25 mouse cellular contexts compared by ENCODE assay signal in genomic region chr16:57740169-57740568, GRCm38 (mm10). TPM values are rescaled to one million over a fixed set of nuclear protein-coding genes. Genes with fewer than 3 reads are reported as not detected.
"Had no signal": no experiment of that assay in that cellular context is flagged by ENCODE, and none has a peak within 500 bp of the region (broad histone marks: within the 10 kb centered on the region; RNA-seq: fewer than 3 reads in every experiment).

No protein-coding gene starts in this region.

- H3K4me3 ChIP-seq: limb, embryonic 12.5 days; limb, embryonic 15.5 days; lung, embryonic 15.5 days; midbrain, embryonic 12.5 days; myocyte; neural tube, embryonic 13.5 days had no signal

- DNase-seq: kidney, adult 9 months; kidney, postnatal 14 days; kidney, postnatal 4 days; left cerebral cortex, postnatal 4 days; liver, postnatal 0 days; lung, postnatal 10 days; lung, postnatal 4 days; retina, postnatal 1 day; right cerebral cortex, postnatal 25 days; spleen, adult 18-20 months; thymus, adult 18-20 months; thymus, postnatal 36 days had no signal

- H3K27ac ChIP-seq: limb, embryonic 12.5 days; limb, embryonic 15.5 days; liver, embryonic 14.5 days; lung, embryonic 15.5 days; midbrain, embryonic 12.5 days; neural tube, embryonic 13.5 days had no signal

- ATAC-seq: liver, postnatal 0 days; midbrain, embryonic 16.5 days had no signal

- H3K9ac ChIP-seq: limb, embryonic 12.5 days; limb, embryonic 15.5 days; liver, embryonic 14.5 days; liver, postnatal 0 days; lung, embryonic 15.5 days; midbrain, embryonic 12.5 days; neural tube, embryonic 13.5 days had no signal

- H3K4me2 ChIP-seq: limb, embryonic 12.5 days; limb, embryonic 15.5 days; liver, embryonic 11.5 days; lung, embryonic 15.5 days; midbrain, embryonic 12.5 days; neural tube, embryonic 13.5 days had no signal

- H3K9me3 ChIP-seq: limb, embryonic 12.5 days; limb, embryonic 15.5 days; lung, embryonic 15.5 days; midbrain, embryonic 12.5 days; neural tube, embryonic 13.5 days had no signal

- H3K27me3 ChIP-seq: limb, embryonic 12.5 days; lung, embryonic 15.5 days; midbrain, embryonic 12.5 days; neural tube, embryonic 13.5 days had no signal

- H3K4me1 ChIP-seq: limb, embryonic 12.5 days; limb, embryonic 15.5 days; lung, embryonic 15.5 days; midbrain, embryonic 12.5 days; neural tube, embryonic 13.5 days had no signal

- H3K36me3 ChIP-seq: limb, embryonic 12.5 days; limb, embryonic 15.5 days; lung, embryonic 15.5 days; midbrain, embryonic 12.5 days; neural tube, embryonic 13.5 days had no signal

RNA-seq across cellular contexts. Expression of gene Col8a1, which starts 14.4 kb away (rescaled TPM):
- total RNA-seq: megakaryocyte progenitor cell, adult 5-6 weeks; megakaryocyte-erythroid progenitor cell, adult 5-6 weeks; monocyte, adult 5-6 weeks; neutrophil, adult 5-6 weeks had no signal
